Mouse (Mus musculus): ENCODE data around the gene Btnl10.

- TF ChIP-seq CTCF (IDR thresholded peaks at IDR 0.05; ENCODE audit: extremely low read depth, insufficient read length, insufficient replicate concordance, low read depth, low read length) (no peak), POLR2A (IDR thresholded peaks at IDR 0.05; ENCODE audit: low read depth, low read length) (no peak)
Observed at GRCm38 (mm10) chr11:58974414-58974813, 56.7 kb downstream of the Btnl10 start.
